Mouse (Mus musculus): Measurements from ENCODE around the gene Klri2. TPM values are rescaled to one million over a fixed set of nuclear protein-coding genes. Genes with fewer than 3 reads are reported as not detected.
"Not testable (repeated sequence)": the region's sequence is repeated elsewhere in the genome, so short reads cannot be mapped to it uniquely, and the experiment has no call there.

Klri2 gene
- 1.7 and 4.2 TPM in 2 replicates for total RNA-seq (2015)
- total RNA-seq (2017) = 1.8 and 3.4 TPM in 2 replicates

DNA sequence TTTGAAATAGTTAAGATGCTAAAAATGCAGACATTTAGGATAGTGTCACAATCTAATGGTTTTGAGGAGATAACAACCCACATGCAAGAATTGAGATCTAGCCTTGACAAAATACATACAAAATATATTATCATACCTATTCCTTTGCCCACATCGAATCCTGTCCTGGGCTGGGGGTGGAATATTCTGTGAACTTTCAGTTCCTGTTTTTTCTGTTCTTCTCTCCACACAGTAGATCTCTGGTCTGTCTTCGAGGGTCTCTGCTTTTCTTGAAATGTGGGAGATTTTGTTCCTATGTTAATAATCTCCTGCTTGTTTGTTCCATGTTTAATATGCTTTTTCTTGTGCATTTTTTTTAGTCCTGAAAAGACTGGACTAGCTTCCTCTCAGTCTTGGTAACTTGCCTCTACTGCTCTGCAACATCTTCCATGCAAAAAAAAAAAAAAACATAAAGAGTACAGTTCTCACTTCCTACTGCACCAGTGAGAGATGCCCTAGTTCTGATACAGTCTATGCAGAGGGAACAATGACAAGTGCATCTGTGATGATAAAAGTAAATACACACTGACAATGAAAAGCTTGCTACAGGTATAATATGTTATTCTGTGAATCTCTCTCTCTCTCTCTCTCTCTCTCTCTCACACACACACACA is at the start of gene Klri2:
Gene Klri2 (minus strand): TSS at position 416 of the 653 bp plus-strand sequence.
- peak; percentile 91 for ATAC-seq (ENCODE audit: poor library complexity, severe bottlenecking)

DNA sequence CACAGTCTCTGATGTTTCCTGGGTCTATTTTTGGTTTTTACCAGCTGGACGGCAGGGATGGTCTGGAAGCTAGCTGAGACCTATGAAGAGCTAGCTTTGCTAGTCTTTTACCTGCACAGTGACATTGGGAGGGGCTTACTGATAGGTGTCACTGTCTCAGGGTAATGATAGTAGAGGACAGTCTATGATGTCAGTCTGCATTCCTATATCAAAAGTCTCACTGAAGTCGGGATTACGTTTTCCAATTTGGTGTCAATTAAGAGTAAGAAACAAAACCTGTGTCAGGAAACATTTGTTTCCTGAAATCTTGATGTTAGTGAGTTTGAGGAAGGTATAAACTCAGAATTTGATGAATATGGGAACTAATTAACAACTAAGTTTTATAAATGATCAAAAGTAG is 43.9 kb upstream of the Klri2 start, which contains the start of gene Gm156:
Gene Gm156 (minus strand): TSS at position 101 of the 400 bp plus-strand sequence.
- not testable (repeated sequence) for ATAC-seq (ENCODE audit: poor library complexity, severe bottlenecking)

DNA sequence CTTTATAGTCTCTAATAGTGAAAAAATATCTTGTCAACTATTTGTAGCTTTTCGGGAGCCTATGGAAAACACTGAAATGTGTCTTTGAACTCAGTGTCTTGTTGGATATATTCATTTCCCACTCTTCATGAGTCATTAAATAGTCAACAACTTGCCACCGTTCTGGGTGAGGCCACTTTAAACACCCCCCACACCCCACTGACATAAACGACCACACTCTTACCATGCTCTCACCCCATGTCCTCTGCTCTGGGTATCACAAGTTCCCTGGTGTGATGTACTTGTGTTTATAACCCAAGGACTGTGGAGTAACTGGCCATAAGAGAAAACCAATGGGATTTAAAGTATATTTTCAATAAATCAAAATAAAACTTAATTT is 7.4 kb upstream of the Klri2 start:
- ATAC-seq (ENCODE audit: poor library complexity, severe bottlenecking) = peak; percentile 60

DNA sequence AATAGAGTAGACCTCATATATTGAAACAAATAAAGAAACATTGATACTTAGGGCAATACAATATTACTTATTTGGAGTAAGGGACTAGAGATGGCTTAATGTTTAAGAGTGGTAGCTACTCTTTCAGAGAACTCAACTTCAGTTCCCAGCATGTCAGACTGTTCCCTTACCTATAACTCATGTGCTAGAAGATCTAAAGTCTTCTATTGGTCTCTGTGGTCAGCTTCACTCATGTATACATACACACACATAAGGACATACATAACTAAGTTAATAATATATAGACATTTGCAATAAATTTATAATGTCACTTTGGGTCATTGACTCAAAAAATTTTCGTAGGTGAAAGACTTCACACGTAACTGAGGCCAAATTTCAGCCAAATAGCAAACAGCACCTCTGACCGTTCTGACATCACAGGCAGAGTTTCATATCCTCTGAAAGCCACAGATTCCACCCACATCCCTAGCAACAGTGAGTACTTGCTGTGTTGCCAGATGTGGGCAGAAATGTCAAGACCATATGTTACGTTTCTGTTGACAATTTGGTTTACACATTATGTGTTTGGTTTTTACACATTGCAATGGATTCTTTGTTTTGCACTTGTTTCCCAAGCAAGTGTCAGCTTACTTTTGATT is 6.9 kb upstream of the Klri2 start:
- ATAC-seq (ENCODE audit: poor library complexity, severe bottlenecking) = peak; percentile 96

DNA sequence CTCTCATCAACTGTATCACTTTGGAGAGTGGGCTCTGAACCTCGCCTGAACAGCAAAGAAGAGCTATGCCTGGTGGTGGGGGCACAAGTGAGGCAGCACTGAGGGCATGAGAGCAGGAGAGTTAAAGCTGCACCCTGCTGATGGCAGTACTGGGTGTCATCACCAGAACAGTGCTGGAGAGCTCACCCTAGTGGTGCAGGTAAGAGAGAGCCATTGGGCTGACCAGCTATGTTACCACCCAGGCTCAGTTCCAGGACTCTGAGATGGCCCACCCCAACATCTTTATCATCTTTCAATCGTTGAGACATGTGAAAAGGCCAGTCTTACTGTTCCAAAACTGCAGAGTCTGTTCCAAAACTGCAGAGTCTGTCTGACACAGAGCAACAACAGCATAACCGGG is 5.9 kb upstream of the Klri2 start:
- peak; percentile 37 for ATAC-seq (ENCODE audit: poor library complexity, severe bottlenecking)

DNA sequence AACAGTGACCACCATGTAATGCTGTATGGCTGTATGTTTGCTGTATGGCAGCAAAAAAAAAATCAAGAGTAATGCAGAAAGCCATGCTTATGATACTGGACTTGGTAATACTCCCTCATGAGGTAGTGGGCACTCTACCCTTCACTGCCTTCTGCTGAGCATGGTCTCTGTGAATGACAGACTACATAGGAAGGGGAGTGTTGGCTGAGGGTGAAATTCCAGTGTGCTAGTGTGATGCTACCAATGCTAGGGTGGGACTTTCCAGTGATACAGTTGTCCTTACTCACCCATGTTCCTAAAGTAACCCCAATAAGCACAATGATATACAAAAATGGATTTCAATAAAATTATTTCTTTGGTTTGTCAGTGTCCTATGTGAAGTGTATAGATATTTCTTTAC is 3.9 kb downstream of the Klri2 start:
- no peak for ATAC-seq (ENCODE audit: poor library complexity, severe bottlenecking)

DNA sequence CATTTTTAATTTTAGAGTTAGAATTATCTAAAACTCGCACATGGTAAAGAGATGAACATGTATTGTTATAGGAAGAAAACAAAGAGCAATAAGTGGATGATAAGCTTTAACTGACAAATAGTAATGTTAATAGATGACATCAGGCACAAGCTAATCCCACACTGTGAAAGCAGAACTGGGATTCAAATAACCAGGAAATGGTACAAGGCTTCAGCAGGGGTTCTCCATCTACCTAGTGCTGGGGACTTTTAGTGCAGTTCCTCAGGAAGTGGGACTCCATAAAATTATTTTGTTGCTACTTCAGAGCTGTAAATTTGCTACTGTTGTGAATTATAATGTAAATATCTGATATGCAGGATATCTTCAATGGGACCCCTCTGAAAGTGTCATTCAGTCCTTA is 13.0 kb downstream of the Klri2 start:
- ATAC-seq (ENCODE audit: poor library complexity, severe bottlenecking) = peak; percentile 84

DNA sequence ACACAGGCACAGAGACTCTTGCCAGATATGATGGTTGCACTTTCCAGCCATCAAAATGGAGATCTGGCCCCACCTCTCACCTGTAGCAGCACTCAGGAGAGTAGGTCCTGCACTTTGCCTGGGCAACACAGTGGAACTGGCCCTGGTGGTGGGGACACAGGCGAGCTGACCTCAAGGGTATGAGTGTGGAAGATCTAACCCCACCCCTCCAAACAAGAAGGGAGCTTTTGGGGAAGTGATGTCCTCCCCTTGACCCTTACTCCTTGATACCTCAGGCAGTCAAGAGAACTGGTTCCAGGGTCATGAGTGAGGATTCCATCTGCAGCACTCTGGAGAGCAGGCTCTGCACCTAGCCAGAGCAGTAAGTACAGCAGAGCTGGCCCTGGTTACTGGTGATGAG is 18.9 kb downstream of the Klri2 start:
- ATAC-seq (ENCODE audit: poor library complexity, severe bottlenecking) = peak; percentile 52

DNA sequence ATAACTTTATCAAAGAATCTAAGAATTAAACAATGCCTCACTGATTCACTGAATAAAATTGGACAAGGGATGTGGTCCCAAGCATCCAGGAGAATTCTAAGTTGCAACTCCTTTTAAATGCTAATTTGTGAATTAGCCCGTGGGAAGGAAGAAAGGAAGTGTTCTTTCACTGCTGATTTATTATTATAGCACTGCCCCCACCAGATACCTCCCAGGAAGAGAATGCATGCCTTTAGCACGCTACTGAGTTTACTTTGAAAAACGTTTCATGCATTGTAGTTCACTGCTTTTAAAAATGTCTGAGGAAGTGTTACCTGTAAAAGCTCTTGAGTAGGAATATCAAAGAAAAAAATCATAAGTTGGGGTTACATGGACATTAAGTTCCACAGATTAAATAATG is 19.8 kb downstream of the Klri2 start:
- no peak for ATAC-seq (ENCODE audit: poor library complexity, severe bottlenecking)

DNA sequence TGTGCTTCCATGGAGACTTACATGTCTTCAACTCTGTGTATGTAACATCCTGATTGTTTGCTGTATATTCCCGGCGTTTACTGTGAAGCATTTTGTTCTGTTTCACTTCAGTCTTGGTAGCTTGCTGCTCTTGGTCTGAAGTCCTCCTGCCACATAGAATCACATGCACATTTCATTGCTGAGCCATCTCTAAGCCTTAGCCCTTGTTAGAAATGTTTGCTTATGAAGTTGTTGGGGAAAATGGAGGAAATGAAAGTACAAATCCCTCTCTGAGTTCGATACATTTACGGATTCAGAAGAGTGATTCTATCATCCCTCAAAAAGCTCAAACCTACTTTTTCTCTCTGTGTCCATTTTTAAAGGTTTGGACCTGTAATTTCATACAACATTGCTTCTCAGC is 23.3 kb downstream of the Klri2 start, which contains the start of gene Klri1:
Gene Klri1 (minus strand): TSS at position 101 of the 400 bp plus-strand sequence.
- ATAC-seq (ENCODE audit: poor library complexity, severe bottlenecking) = no peak

DNA sequence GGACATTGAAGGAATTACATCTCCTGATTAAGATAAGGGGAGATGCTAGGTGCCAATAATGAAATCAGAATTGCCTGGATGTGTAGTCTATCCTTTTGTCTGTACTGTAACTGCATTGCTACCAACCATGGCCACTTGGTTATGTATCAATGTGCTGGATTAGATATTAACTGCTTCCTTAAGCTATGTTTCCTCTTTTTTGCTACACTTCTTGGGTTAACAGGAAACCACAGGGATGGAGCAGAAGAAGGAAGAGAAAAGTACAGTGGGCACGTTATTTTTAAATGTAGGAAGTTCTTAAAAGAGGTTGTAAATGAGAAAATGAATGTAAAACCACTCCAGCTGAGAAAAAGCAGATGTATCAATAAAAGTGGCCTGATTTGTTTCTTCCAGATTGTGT is 26.7 kb downstream of the Klri2 start:
- peak; percentile 94 for ATAC-seq (ENCODE audit: poor library complexity, severe bottlenecking)

DNA sequence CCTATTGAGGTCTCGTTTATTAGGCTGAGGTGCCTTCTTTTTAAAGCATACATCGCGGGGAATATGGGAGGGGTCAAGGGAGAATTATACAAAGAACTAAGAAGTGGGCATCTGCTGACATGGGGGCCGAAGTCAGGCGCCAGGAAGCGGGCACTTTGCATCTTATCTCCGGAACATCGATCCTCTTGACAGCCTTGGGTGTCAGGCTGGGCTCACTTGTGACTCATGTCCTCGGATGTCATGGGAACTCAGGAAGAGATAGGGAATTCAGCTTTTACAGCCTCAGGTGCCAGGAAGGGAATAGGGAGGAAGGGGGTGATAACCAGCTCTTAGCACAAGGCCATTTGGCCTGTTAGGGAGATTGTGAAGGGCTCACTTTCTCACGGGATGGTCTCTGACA is 48.8 kb downstream of the Klri2 start:
- not testable (repeated sequence) for ATAC-seq (ENCODE audit: poor library complexity, severe bottlenecking)

DNA sequence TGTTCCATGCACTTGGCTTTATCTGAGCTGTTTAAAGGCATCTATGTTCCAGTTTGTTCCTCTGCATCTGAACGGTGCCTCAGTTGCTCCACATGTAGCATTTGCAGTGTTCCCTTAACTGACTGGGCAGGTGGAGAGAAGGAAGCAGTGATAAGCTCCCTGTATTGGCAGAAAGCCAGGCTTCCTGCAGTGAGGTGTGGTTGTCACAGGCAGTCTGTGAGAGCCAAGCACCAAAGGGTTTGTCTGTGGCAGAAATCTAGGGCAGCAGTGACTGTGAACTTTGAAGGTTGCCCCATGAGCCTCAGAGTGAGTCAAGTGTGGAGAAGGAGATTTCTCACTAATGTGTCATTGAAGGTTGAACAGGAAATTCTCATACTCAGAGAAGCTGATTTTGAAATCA is 59.9 kb downstream of the Klri2 start:
- peak; percentile 71 for ATAC-seq (ENCODE audit: poor library complexity, severe bottlenecking)

Other genes with a start within 250 kb of the Klri2 start
- 10.0 and 12.9 TPM in 2 replicates for gene Olr1, start 233.3 kb downstream of the Klri2 start, total RNA-seq (2015)
- 9.6 and 13.9 TPM in 2 replicates for gene Olr1, start 233.3 kb downstream of the Klri2 start, total RNA-seq (2017)
- not detected in 2 replicates for gene Tmem52b, start 227.9 kb downstream of the Klri2 start, total RNA-seq (2015)
- not detected in 2 replicates for gene Tmem52b, start 227.9 kb downstream of the Klri2 start, total RNA-seq (2017)
- gene Gabarapl1, start 207.3 kb downstream of the Klri2 start, total RNA-seq (2015) = 5.6 and 7.4 TPM in 2 replicates
- 17.6 and 20.7 TPM in 2 replicates for gene Gabarapl1, start 207.3 kb downstream of the Klri2 start, total RNA-seq (2017)
- 3.9 and 7.2 TPM in 2 replicates for gene Klre1, start 162.6 kb downstream of the Klri2 start, total RNA-seq (2015)
- gene Klre1, start 162.6 kb downstream of the Klri2 start, total RNA-seq (2017) = 4.1 and 8.3 TPM in 2 replicates
- gene Klrd1, start 148.7 kb downstream of the Klri2 start, total RNA-seq (2015) = 20.4 and 41.6 TPM in 2 replicates
- 14.1 and 18.1 TPM in 2 replicates for gene Klrd1, start 148.7 kb downstream of the Klri2 start, total RNA-seq (2017)
- gene Klrk1, start 116.6 kb downstream of the Klri2 start, total RNA-seq (2015) = 22.0 and 28.7 TPM in 2 replicates
- 19.9 and 34.0 TPM in 2 replicates for gene Klrk1, start 116.6 kb downstream of the Klri2 start, total RNA-seq (2017)
- 0.29 and 1.4 TPM in 2 replicates for gene Klrc3, start 97.1 kb downstream of the Klri2 start, total RNA-seq (2015)
- not detected in 2 replicates for gene Klrc3, start 97.1 kb downstream of the Klri2 start, total RNA-seq (2017)
- 2.4 and 4.2 TPM in 2 replicates for gene Klrc2, start 79.8 kb downstream of the Klri2 start, total RNA-seq (2015)
- gene Klrc2, start 79.8 kb downstream of the Klri2 start, total RNA-seq (2017) = 2.7 and 5.2 TPM in 2 replicates
- 4.3 and 7.1 TPM in 2 replicates for gene Klrc1, start 61.5 kb downstream of the Klri2 start, total RNA-seq (2015)
- gene Klrc1, start 61.5 kb downstream of the Klri2 start, total RNA-seq (2017) = 6.6 and 17.9 TPM in 2 replicates
- gene Klri1, start 23.4 kb downstream of the Klri2 start, total RNA-seq (2015) = 0.33 TPM in 1 of 2 replicates, not detected in the other
- gene Klri1, start 23.4 kb downstream of the Klri2 start, total RNA-seq (2017) = not detected in 2 replicates
- not detected in 2 replicates for gene Gm156, start 43.8 kb upstream of the Klri2 start, total RNA-seq (2015)
- not detected in 2 replicates for gene Gm156, start 43.8 kb upstream of the Klri2 start, total RNA-seq (2017)
- not detected in 2 replicates for gene Gm17631, start 122.2 kb upstream of the Klri2 start, total RNA-seq (2015)
- not detected in 2 replicates for gene Gm17631, start 122.2 kb upstream of the Klri2 start, total RNA-seq (2017)
- 9.8 and 11.6 TPM in 2 replicates for gene Klra17, start 136.2 kb upstream of the Klri2 start, total RNA-seq (2015)
- 4.2 and 6.1 TPM in 2 replicates for gene Klra17, start 136.2 kb upstream of the Klri2 start, total RNA-seq (2017)
- gene Klra5, start 177.2 kb upstream of the Klri2 start, total RNA-seq (2015) = 1.0 TPM in 1 of 2 replicates, not detected in the other
- gene Klra5, start 177.2 kb upstream of the Klri2 start, total RNA-seq (2017) = not detected in 2 replicates